ENCODE assay signal across 18 mouse cellular contexts in genomic region chr13:49556203-49556602, GRCm38 (mm10). TPM values are rescaled to one million over a fixed set of nuclear protein-coding genes. Genes with fewer than 3 reads are reported as not detected.
DNase-seq lines count a peak whose midpoint lies in the region; ATAC-seq and TF ChIP-seq lines count a peak whose summit lies in the region.
"Had no signal": no experiment of that assay in that cellular context is flagged by ENCODE, and none has a peak within 500 bp of the region (broad histone marks: within the 10 kb centered on the region; RNA-seq: fewer than 3 reads in every experiment).

No protein-coding gene starts in this region.

- 62% methylated on average over 1 of the region's 1 CpGs for WGBS in heart, adult 2 months
- WGBS in heart, embryonic 12.5 days: 66% methylated on average over 1 of the region's 1 CpGs

- TF ChIP-seq CTCF in heart, adult 2 months (IDR thresholded peaks at IDR 0.05): no peak

- TF ChIP-seq EP300 in heart, adult 2 months (IDR thresholded peaks at IDR 0.05; ENCODE audit: insufficient read depth, low read depth, low read length): 0 out of 2 replicates have a peak, but pooled peaks have one; percentile 57

- H3K9me3 ChIP-seq in heart, embryonic 12.5 days (replicated peaks): no peaks in the 10 kb centered on the region
- H3K9me3 ChIP-seq: embryonic facial prominence, embryonic 12.5 days; forebrain, embryonic 13.5 days; G1E; heart, embryonic 13.5 days; hindbrain, embryonic 15.5 days; limb, embryonic 12.5 days had no signal

- ATAC-seq in heart, embryonic 12.5 days (ENCODE audit: insufficient number of reproducible peaks, low FRiP score): no peak
- ATAC-seq: forebrain, embryonic 13.5 days had no signal

- TF ChIP-seq POLR2A in heart, adult 2 months (IDR thresholded peaks at IDR 0.05; ENCODE audit: insufficient read depth, low read depth, low read length): no peak

- no peaks in the 10 kb centered on the region for H3K79me2 ChIP-seq in heart, adult 2 months (replicated peaks; ENCODE audit: control insufficient read depth, insufficient read depth, low read length)

- peaks cover 2% of the 10 kb centered on the region; the same call in 1 of the 2 replicates for H3K36me3 ChIP-seq in heart, adult 2 months (ENCODE audit: control insufficient read depth, insufficient read depth, low read length)
- no peaks in the 10 kb centered on the region for H3K36me3 ChIP-seq in heart, embryonic 12.5 days
- H3K36me3 ChIP-seq: embryonic facial prominence, embryonic 12.5 days; heart, embryonic 13.5 days; hindbrain, embryonic 15.5 days; limb, embryonic 12.5 days had no signal

- intact Hi-C loops in heart, adult 2 months (cut with DNase I): loop anchor here (5.0 kb wide), 1 partner anchor 91 kb away; no protein-coding TSS in a partner anchor

- H3K27me3 ChIP-seq in heart, adult 2 months (ENCODE audit: control insufficient read depth, insufficient read depth, low read length): no peaks in the 10 kb centered on the region
- no peaks in the 10 kb centered on the region for H3K27me3 ChIP-seq in heart, embryonic 12.5 days (replicated peaks)
- H3K27me3 ChIP-seq: embryonic facial prominence, embryonic 12.5 days; forebrain, embryonic 13.5 days; heart, embryonic 13.5 days; hindbrain, embryonic 15.5 days; limb, embryonic 12.5 days had no signal

- H3K4me1 ChIP-seq in heart, adult 2 months (ENCODE audit: control insufficient read depth, insufficient read depth, low read length): peaks cover 2% of the 10 kb centered on the region
- H3K4me1 ChIP-seq in heart, embryonic 12.5 days (replicated peaks): no peaks in the 10 kb centered on the region
- H3K4me1 ChIP-seq: embryonic facial prominence, embryonic 12.5 days; forebrain, embryonic 13.5 days; heart, embryonic 13.5 days; hindbrain, embryonic 15.5 days; limb, embryonic 12.5 days had no signal

- peak in 1 of 2 experiments; percentile 46 for DNase-seq in heart, adult 2 months
- DNase-seq in Muller cell, postnatal 12 days (ENCODE audit: inconsistent ontology term): peak; percentile 42
- peak; percentile 3 to 7 for DNase-seq in cerebellum, postnatal 36 days
- peak; percentile 6 for DNase-seq in lung, postnatal 25 days (ENCODE audit: low spot score)
- DNase-seq in ovary, postnatal 36 days (ENCODE audit: low spot score): no peak
- no peak for DNase-seq in layer of hippocampus, adult 8-10 months (ENCODE audit: low spot score in 2 of 2)
- DNase-seq: kidney, postnatal 10 days; layer of hippocampus, postnatal 36 days had no signal

- H3K9ac ChIP-seq in heart, adult 2 months (ENCODE audit: low read depth, low read length): no peak overlapping the region
- no peak overlapping the region for H3K9ac ChIP-seq in heart, embryonic 12.5 days
- H3K9ac ChIP-seq: embryonic facial prominence, embryonic 12.5 days; forebrain, embryonic 13.5 days; heart, embryonic 13.5 days; hindbrain, embryonic 15.5 days; limb, embryonic 12.5 days had no signal

- no peak overlapping the region for H3K4me2 ChIP-seq in heart, embryonic 12.5 days
- H3K4me2 ChIP-seq: embryonic facial prominence, embryonic 12.5 days; forebrain, embryonic 13.5 days; heart, embryonic 13.5 days; hindbrain, embryonic 15.5 days; limb, embryonic 12.5 days had no signal

- no peak overlapping the region for H3K4me3 ChIP-seq in heart, adult 2 months
- no peak overlapping the region for H3K4me3 ChIP-seq in heart, embryonic 12.5 days
- H3K4me3 ChIP-seq: embryonic facial prominence, embryonic 12.5 days; forebrain, embryonic 13.5 days; heart, embryonic 13.5 days; hindbrain, embryonic 15.5 days; limb, embryonic 12.5 days had no signal

- no peak overlapping the region for H3K27ac ChIP-seq in heart, adult 2 months
- no peak overlapping the region for H3K27ac ChIP-seq in heart, embryonic 12.5 days (ENCODE audit: poor library complexity, severe bottlenecking)
- H3K27ac ChIP-seq: embryonic facial prominence, embryonic 12.5 days; forebrain, embryonic 13.5 days; heart, embryonic 13.5 days; hindbrain, embryonic 15.5 days; limb, embryonic 12.5 days; macrophage had no signal

RNA-seq across cellular contexts. Expression of gene Aspn, which starts 12.0 kb away (rescaled TPM):
- total RNA-seq in heart, adult 2 months (2021): 10 to 100 TPM; 13.8 to 16.7 TPM
- polyA plus RNA-seq in heart, adult 2 months (2012; rRNA removed): 4.3 and 12.0 TPM in 2 replicates
- polyA plus RNA-seq in heart, embryonic 12.5 days (2016; fragmentation: Nextera tagmentation; extraction: Ambion mirVana): 2.5 and 3.7 TPM in 2 replicates
- 1 to 10 TPM in 2 of 4 experiments, under 1 TPM in 2; 0.85 to 1.0 (median 0.99) TPM for total RNA-seq in layer of hippocampus, adult 8-10 months (2022)
- total RNA-seq: G1E; neutrophil, adult 5-6 weeks had no signal
- polyA plus RNA-seq: G1E, macrophage had no signal

RNA-seq across cellular contexts. Expression of gene Omd, which starts 26.1 kb away (rescaled TPM):
- total RNA-seq in heart, adult 2 months (2021): 1 to 10 TPM; 1.1 to 1.6 TPM
- 0.94 and 1.2 TPM in 2 replicates for polyA plus RNA-seq in heart, adult 2 months (2012; rRNA removed)
- polyA plus RNA-seq in heart, embryonic 12.5 days (2016; fragmentation: Nextera tagmentation; extraction: Ambion mirVana): 0.24 and 0.43 TPM in 2 replicates
- total RNA-seq in layer of hippocampus, adult 8-10 months (2022): 1 to 10 TPM in 2 of 4 experiments, under 1 TPM in 2; 0.94 to 1.1 (median 1.0) TPM
- total RNA-seq: neutrophil, adult 5-6 weeks had no signal
- polyA plus RNA-seq: G1E; macrophage; small intestine, adult 2 months had no signal

RNA-seq across cellular contexts. Expression of gene Ecm2, which starts 51.6 kb away (rescaled TPM):
- 10 to 100 TPM; 13.4 to 15.4 TPM for total RNA-seq in heart, adult 2 months (2021)
- 8.2 and 14.8 TPM in 2 replicates for polyA plus RNA-seq in heart, adult 2 months (2012; rRNA removed)
- 2.0 and 2.4 TPM in 2 replicates for polyA plus RNA-seq in heart, embryonic 12.5 days (2016; fragmentation: Nextera tagmentation; extraction: Ambion mirVana)
- total RNA-seq in layer of hippocampus, adult 8-10 months (2022): 1 to 10 TPM; 6.6 to 9.4 (median 7.3) TPM
- total RNA-seq: neutrophil, adult 5-6 weeks had no signal
- polyA plus RNA-seq: macrophage had no signal

RNA-seq across cellular contexts. Expression of gene Ogn, which starts 51.6 kb away (rescaled TPM):
- 10 to 100 TPM; 69.0 to 74.7 TPM for total RNA-seq in heart, adult 2 months (2021)
- polyA plus RNA-seq in heart, adult 2 months (2012; rRNA removed): 27.4 and 71.7 TPM in 2 replicates
- polyA plus RNA-seq in heart, embryonic 12.5 days (2016; fragmentation: Nextera tagmentation; extraction: Ambion mirVana): 10.3 and 10.6 TPM in 2 replicates
- total RNA-seq in layer of hippocampus, adult 8-10 months (2022): 1 to 10 TPM; 6.3 to 8.9 (median 8.3) TPM
- total RNA-seq: neutrophil, adult 5-6 weeks had no signal
- polyA plus RNA-seq: G1E, macrophage had no signal

Comparison
In these comparisons a context has a peak if more than half of its experiments do, and no peak if none do; other contexts are left out.
1. DNase-seq: peak in Muller cell, postnatal 12 days (single experiment), cerebellum, postnatal 36 days (2 of 2) and lung, postnatal 25 days (single experiment); none in ovary, postnatal 36 days (single experiment) and layer of hippocampus, adult 8-10 months (0 of 2).
2. RNA of gene Aspn, which starts 12.0 kb away (total RNA-seq): 13.8 to 16.7 TPM in heart, adult 2 months; 0.85 to 1.0 TPM in layer of hippocampus, adult 8-10 months; every median in the first group is over 4 times any median in the second.